Mouse (Mus musculus): Measurements from ENCODE around the gene Fam228b.

DNA sequence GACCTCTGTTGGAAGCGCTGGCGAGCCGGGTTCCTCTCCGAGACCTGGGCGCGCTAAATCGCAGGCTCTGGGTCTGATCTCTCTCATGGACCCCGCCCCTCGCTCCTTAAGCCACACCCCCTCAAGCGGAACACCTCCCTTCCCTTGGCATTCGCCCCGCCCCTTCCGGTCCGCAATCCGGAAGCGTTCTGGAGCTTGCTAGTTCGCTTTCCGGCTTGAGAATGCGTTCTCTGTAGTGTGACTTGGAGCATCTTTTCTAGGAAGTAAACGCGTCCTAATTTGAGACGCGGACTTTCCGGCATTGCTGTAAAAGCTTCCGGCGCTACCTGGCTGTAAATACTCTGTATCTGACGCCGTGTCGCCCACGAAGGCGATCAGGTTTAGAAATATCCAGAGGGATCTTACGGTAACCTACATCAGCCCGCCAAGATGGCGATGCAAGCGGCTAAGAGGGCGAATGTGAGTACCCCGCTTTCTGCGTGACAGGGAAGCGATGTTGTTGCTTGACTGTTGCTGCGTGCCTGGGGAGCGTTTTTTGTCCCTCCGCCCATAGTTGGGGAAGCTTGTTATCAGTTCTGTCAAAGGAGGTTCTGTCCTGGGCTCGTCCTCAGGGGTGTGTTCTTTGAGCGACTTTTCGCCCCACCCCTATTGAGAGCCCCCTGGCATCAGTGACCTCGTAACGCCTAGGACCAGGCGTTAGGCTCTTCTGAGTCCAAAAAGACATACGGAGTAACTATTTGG is 48.5 kb upstream of the Fam228b start, which contains the start of gene Sf3b6:
- peak; percentile 57 for TF ChIP-seq POLR2A (IDR thresholded peaks at IDR 0.05; ENCODE audit: low read depth, low read length)
- TF ChIP-seq CTCF (conservative IDR thresholded peaks at IDR 0.05; ENCODE audit: insufficient read depth, insufficient read length, low read depth, low read length), result no peak
